7 mouse cellular contexts compared by ENCODE assay signal in genomic region chr7:126799050-126799467, GRCm38 (mm10). TPM values are rescaled to one million over a fixed set of nuclear protein-coding genes. Genes with fewer than 3 reads are reported as not detected.
DNase-seq lines count a peak whose midpoint lies in the region; ATAC-seq and TF ChIP-seq lines count a peak whose summit lies in the region.

No protein-coding gene starts in this region.

- H3K9me3 ChIP-seq in intestine, postnatal 0 days (ENCODE audit: control insufficient read depth): no peaks in the 10 kb centered on the region
- no peaks in the 10 kb centered on the region for H3K9me3 ChIP-seq in midbrain, embryonic 12.5 days

- intact Hi-C loops in left cerebral cortex, postnatal 4 days (cut with DNase I): no loop called here

- peak overlapping the region; percentile 68 for H3K9ac ChIP-seq in intestine, postnatal 0 days (ENCODE audit: low read depth, low read length)
- H3K9ac ChIP-seq in midbrain, embryonic 12.5 days (replicated peaks): peak overlapping the region; percentile 79

- H3K4me1 ChIP-seq in intestine, postnatal 0 days (replicated peaks; ENCODE audit: control insufficient read depth, insufficient read depth, low read length): 0 out of 2 replicates have a peak, but pooled peaks cover 3% of the 10 kb centered on the region
- peaks cover 38% of the 10 kb centered on the region for H3K4me1 ChIP-seq in midbrain, embryonic 12.5 days
- peaks cover 14% of the 10 kb centered on the region for H3K4me1 ChIP-seq in small intestine, adult 2 months (ENCODE audit: control insufficient read depth, insufficient read depth, insufficient read length, low read length)

- no peaks in the 10 kb centered on the region for H3K27me3 ChIP-seq in intestine, postnatal 0 days (replicated peaks; ENCODE audit: control insufficient read depth, insufficient read depth, low read length)
- H3K27me3 ChIP-seq in midbrain, embryonic 12.5 days: no peaks in the 10 kb centered on the region
- no peaks in the 10 kb centered on the region for H3K27me3 ChIP-seq in small intestine, adult 2 months (ENCODE audit: control insufficient read depth, insufficient read depth, low read length)

- H3K4me2 ChIP-seq in intestine, postnatal 0 days (replicated peaks; ENCODE audit: low read depth): peak overlapping the region; percentile 85
- H3K4me2 ChIP-seq in midbrain, embryonic 12.5 days (replicated peaks): peak overlapping the region; percentile 81

- DNase-seq in adrenal gland, adult 2 months: peak; percentile 99
- DNase-seq in embryo, embryonic 11.5 days (ENCODE audit: low read depth, low spot score): peak; percentile 95
- DNase-seq in gastrocnemius, postnatal 4 days (ENCODE audit: low spot score in 2 of 2): peak; percentile 87 to 96
- peak; percentile 97 for DNase-seq in left cerebral cortex, postnatal 4 days

- WGBS in intestine, postnatal 0 days: under 1% methylated on average over 29 of the region's 36 CpGs
- WGBS in midbrain, embryonic 12.5 days: under 1% methylated on average over 30 of the region's 36 CpGs
- WGBS in small intestine, adult 2 months: under 1% methylated on average over 36 of the region's 36 CpGs

- H3K27ac ChIP-seq in intestine, postnatal 0 days (ENCODE audit: low read depth, low read length): peak overlapping the region; percentile 89
- H3K27ac ChIP-seq in midbrain, embryonic 12.5 days (replicated peaks): peak overlapping the region; percentile 94
- peak overlapping the region; percentile 98 for H3K27ac ChIP-seq in small intestine, adult 2 months (ENCODE audit: insufficient read depth, low read depth, low read length)

- H3K4me3 ChIP-seq in intestine, postnatal 0 days (ENCODE audit: low read depth, low read length): peak overlapping the region; percentile 86
- peak overlapping the region; percentile 67 for H3K4me3 ChIP-seq in midbrain, embryonic 12.5 days
- H3K4me3 ChIP-seq in small intestine, adult 2 months (ENCODE audit: low read depth, low read length): peak overlapping the region; percentile 75

- TF ChIP-seq CTCF in intestine, postnatal 0 days (IDR thresholded peaks at IDR 0.05; ENCODE audit: low read depth): peak; percentile 67
- TF ChIP-seq CTCF in small intestine, adult 2 months (IDR thresholded peaks at IDR 0.05; ENCODE audit: extremely low read depth, insufficient read length, insufficient replicate concordance, low read depth, low read length): no peak

- ATAC-seq in intestine, postnatal 0 days: peak; percentile 92
- peak; percentile 96 for ATAC-seq in midbrain, embryonic 12.5 days (ENCODE audit: low FRiP score, low read depth)

- peaks cover 27% of the 10 kb centered on the region for H3K36me3 ChIP-seq in intestine, postnatal 0 days (ENCODE audit: control insufficient read depth, insufficient read depth)
- peaks cover 47% of the 10 kb centered on the region for H3K36me3 ChIP-seq in midbrain, embryonic 12.5 days
- H3K36me3 ChIP-seq in small intestine, adult 2 months (ENCODE audit: control insufficient read depth, insufficient read depth, low read length): peaks cover 26% of the 10 kb centered on the region

- TF ChIP-seq POLR2A in small intestine, adult 2 months (IDR thresholded peaks at IDR 0.05; ENCODE audit: low read depth, low read length): peak; percentile 88

RNA-seq across cellular contexts. Expression of gene Fam57b, which starts 1.6 kb away (rescaled TPM):
- total RNA-seq in adrenal gland, adult 2 months (2021): 10 to 100 TPM; 16.4 to 21.0 TPM
- polyA plus RNA-seq in adrenal gland, adult 2 months (2012; rRNA removed): 27.8 and 40.9 TPM in 2 replicates
- 10 to 100 TPM in 1 of 2 experiments, 1 to 10 TPM in 1; 8.4 to 11.2 TPM for total RNA-seq in gastrocnemius, postnatal 4 days (2021)
- polyA plus RNA-seq in intestine, postnatal 0 days (2015; fragmentation: Nextera tagmentation; extraction: Ambion mirVana): 0.97 and 1.2 TPM in 2 replicates
- 100 to 1,000 TPM; 165 to 167 TPM for total RNA-seq in left cerebral cortex, postnatal 4 days (2021)
- polyA plus RNA-seq in midbrain, embryonic 12.5 days (2016; fragmentation: Nextera tagmentation; extraction: Ambion mirVana): 19.3 and 20.0 TPM in 2 replicates
- 2.2 and 4.1 TPM in 2 replicates for polyA plus RNA-seq in small intestine, adult 2 months (2012; rRNA removed)

RNA-seq across cellular contexts. Expression of gene Ppp4c, which starts 6.8 kb away (rescaled TPM):
- 10 to 100 TPM; 77.4 to 86.0 TPM for total RNA-seq in adrenal gland, adult 2 months (2021)
- 89.8 and 92.4 TPM in 2 replicates for polyA plus RNA-seq in adrenal gland, adult 2 months (2012; rRNA removed)
- 10 to 100 TPM; 74.6 to 74.7 TPM for total RNA-seq in gastrocnemius, postnatal 4 days (2021)
- polyA plus RNA-seq in intestine, postnatal 0 days (2015; fragmentation: Nextera tagmentation; extraction: Ambion mirVana): 134 and 135 TPM in 2 replicates
- 10 to 100 TPM; 71.1 to 79.7 TPM for total RNA-seq in left cerebral cortex, postnatal 4 days (2021)
- polyA plus RNA-seq in midbrain, embryonic 12.5 days (2016; fragmentation: Nextera tagmentation; extraction: Ambion mirVana): 315 and 323 TPM in 2 replicates
- polyA plus RNA-seq in small intestine, adult 2 months (2012; rRNA removed): 101 and 199 TPM in 2 replicates

RNA-seq across cellular contexts. Expression of gene Tbx6, which starts 17.8 kb away (rescaled TPM):
- total RNA-seq in adrenal gland, adult 2 months (2021): under 1 TPM; 0.31 to 0.75 TPM
- 3.4 and 3.7 TPM in 2 replicates for polyA plus RNA-seq in adrenal gland, adult 2 months (2012; rRNA removed)
- total RNA-seq in gastrocnemius, postnatal 4 days (2021): 1 to 10 TPM in 1 of 2 experiments, under 1 TPM in 1; 0.44 to 1.1 TPM
- 0.17 TPM in 2 replicates for polyA plus RNA-seq in intestine, postnatal 0 days (2015; fragmentation: Nextera tagmentation; extraction: Ambion mirVana)
- total RNA-seq in left cerebral cortex, postnatal 4 days (2021): under 1 TPM; 0.40 to 0.58 TPM
- polyA plus RNA-seq in midbrain, embryonic 12.5 days (2016; fragmentation: Nextera tagmentation; extraction: Ambion mirVana): 0.64 and 0.65 TPM in 2 replicates
- 1.4 and 2.4 TPM in 2 replicates for polyA plus RNA-seq in small intestine, adult 2 months (2012; rRNA removed)

RNA-seq across cellular contexts. Expression of gene Ypel3, which starts 22.3 kb away (rescaled TPM):
- total RNA-seq in adrenal gland, adult 2 months (2021): 100 to 1,000 TPM in 1 of 2 experiments, 10 to 100 TPM in 1; 92.8 to 136 TPM
- polyA plus RNA-seq in adrenal gland, adult 2 months (2012; rRNA removed): 970 and 1,207 TPM in 2 replicates
- 10 to 100 TPM; 61.7 to 82.5 TPM for total RNA-seq in gastrocnemius, postnatal 4 days (2021)
- 63.1 and 64.6 TPM in 2 replicates for polyA plus RNA-seq in intestine, postnatal 0 days (2015; fragmentation: Nextera tagmentation; extraction: Ambion mirVana)
- 100 to 1,000 TPM; 110 to 113 TPM for total RNA-seq in left cerebral cortex, postnatal 4 days (2021)
- polyA plus RNA-seq in midbrain, embryonic 12.5 days (2016; fragmentation: Nextera tagmentation; extraction: Ambion mirVana): 125 and 126 TPM in 2 replicates
- polyA plus RNA-seq in small intestine, adult 2 months (2012; rRNA removed): 153 and 244 TPM in 2 replicates

RNA-seq across cellular contexts. Expression of gene 4930451I11Rik, which starts 32.4 kb away (rescaled TPM):
- total RNA-seq in adrenal gland, adult 2 months (2021): not detected
- polyA plus RNA-seq in adrenal gland, adult 2 months (2012; rRNA removed): not detected in 2 replicates
- total RNA-seq in gastrocnemius, postnatal 4 days (2021): not detected
- polyA plus RNA-seq in intestine, postnatal 0 days (2015; fragmentation: Nextera tagmentation; extraction: Ambion mirVana): not detected in 2 replicates
- total RNA-seq in left cerebral cortex, postnatal 4 days (2021): not detected
- not detected in 2 replicates for polyA plus RNA-seq in midbrain, embryonic 12.5 days (2016; fragmentation: Nextera tagmentation; extraction: Ambion mirVana)
- polyA plus RNA-seq in small intestine, adult 2 months (2012; rRNA removed): not detected in 2 replicates

Comparison
In these comparisons a context has a peak if more than half of its experiments do, and no peak if none do; other contexts are left out.
1. Peak in every context shown above with its lines: DNase-seq, ATAC-seq, H3K4me3 ChIP-seq and H3K27ac ChIP-seq.